Mouse (Mus musculus) hindbrain, embryonic 11.5 days (tissue): ENCODE data around the gene Htra1. TPM values are rescaled to one million over a fixed set of nuclear protein-coding genes. Genes with fewer than 3 reads are reported as not detected.
A peak's percentile ranks its signal among the peaks of the same experiment; 100 is the strongest.

Experiments
- ATAC-seq: fragments of 200-750 bp; cut with Nextera tagmentation; 2 replicates; pipeline ENCODE4 v1.8.0; 2017; ENCODE audit warnings: mild to moderate bottlenecking, moderate TSS enrichment, moderate library complexity; ENCODE audit not compliant: low FRiP score
- DNase-seq: peaks from one replicate; pipeline ENCODE4 v3.0.0-alpha.2; 2015; ENCODE audit warnings: low spot score
- H3K27ac ChIP-seq: fragments of 300-500 bp; sonication (generic); 2 replicates; pipeline ENCODE4 v1.5.1; 2014; ENCODE audit warnings: mild to moderate bottlenecking, low read depth, low read length
- H3K27me3 ChIP-seq: fragments of 300-500 bp; sonication (generic); 2 replicates; pipeline ENCODE4 v1.6.1; 2014; ENCODE audit warnings: mild to moderate bottlenecking, low read length, moderate library complexity, mixed read lengths; ENCODE audit not compliant: control insufficient read depth, insufficient read depth
- H3K36me3 ChIP-seq: fragments of 300-500 bp; sonication (generic); 2 replicates; pipeline ENCODE4 v1.6.1; 2014; ENCODE audit warnings: mild to moderate bottlenecking, low read length, moderate library complexity, mixed read lengths; ENCODE audit not compliant: control insufficient read depth, insufficient read depth
- H3K4me1 ChIP-seq: fragments of 300-500 bp; sonication (generic); replicated peaks from 2 replicates; pipeline ENCODE4 v1.6.1; 2014; ENCODE audit warnings: low read length, mixed read lengths; ENCODE audit not compliant: control insufficient read depth, insufficient read depth
- H3K4me2 ChIP-seq: fragments of 300-500 bp; sonication (generic); replicated peaks from 2 replicates; pipeline ENCODE4 v1.6.1; 2014; ENCODE audit warnings: mild to moderate bottlenecking, low read depth, low read length
- H3K4me3 ChIP-seq: fragments of 300-500 bp; sonication (generic); 2 replicates; pipeline ENCODE4 v1.5.1; 2014; ENCODE audit warnings: low read depth, low read length
- H3K9ac ChIP-seq: fragments of 300-500 bp; sonication (generic); 2 replicates; pipeline ENCODE4 v1.6.1; 2014; ENCODE audit warnings: low read depth, low read length
- H3K9me3 ChIP-seq: fragments of 300-500 bp; sonication (generic); 2 replicates; pipeline ENCODE4 v1.6.1; 2016; ENCODE audit warnings: low read length; ENCODE audit not compliant: control insufficient read depth
- WGBS: fragments of 180-500 bp; shearing (Covaris S2); extraction: QIAGEN DNeasy Blood & Tissue Kit; methylation state at CpG from one replicate; pipeline ENCODE4 v1.1.7; 2014; 5-methylcytosine and 5-hydroxymethylcytosine counted together
- polyA plus RNA-seq: library from polyadenylated mRNA; unstranded; fragments of >200 nt; fragmentation: Nextera tagmentation; extraction: Ambion mirVana; gene quantifications from 2 replicates; pipeline ENCODE4 v1.2.1, GENCODE M21; 2014

The Htra1 gene
- polyA plus RNA-seq, result 7.3 and 19.0 TPM in 2 replicates

GRCm38 (mm10) chr7:130935793-130936471 is at the start of gene Htra1:
Htra1 (plus strand) TSS chr7:130936111.
- H3K9ac ChIP-seq, result no peak within 1 kb of the TSS
- no peak within 1 kb of the TSS for H3K27ac ChIP-seq
- WGBS, result under 1% methylated on average over 70 of the region's 70 CpGs

GRCm38 (mm10) chr7:130886246-130886645 is 49.7 kb upstream of the Htra1 start:
- no peak overlapping the region for H3K4me3 ChIP-seq
- 96% methylated on average over 3 of the region's 3 CpGs for WGBS
- H3K36me3 ChIP-seq, result no peaks in the 10 kb centered on the region
- no peak overlapping the region for H3K4me2 ChIP-seq
- H3K27ac ChIP-seq, result no peak overlapping the region
- H3K9ac ChIP-seq, result no peak overlapping the region
- no peaks in the 10 kb centered on the region for H3K4me1 ChIP-seq
- ATAC-seq (no peak), DNase-seq (no peak)
- H3K27me3 ChIP-seq, result no peaks in the 10 kb centered on the region
- H3K9me3 ChIP-seq, result no peaks in the 10 kb centered on the region

More at GRCm38 (mm10) chr7:130935793-130936471, at the start of gene Htra1:
- Histone ChIP-seq H3K36me3 (no peaks in the 10 kb centered on the region), H3K9me3 (no peaks in the 10 kb centered on the region), H3K4me3 (peak within 1 kb of the TSS; percentile 42), H3K4me1 (no peaks in the 10 kb centered on the region; the same call in 1 of the 2 replicates), H3K27me3 (peaks cover 48% of the 10 kb centered on the region), H3K4me2 (peak within 1 kb of the TSS; percentile 37)
- DNase-seq, result peak; percentile 63
- ATAC-seq, result peak; percentile 69; the same call in 1 of the 2 replicates

- Histone ChIP-seq H3K9ac (no peak overlapping the region), H3K27me3 (no peaks in the 10 kb centered on the region), H3K4me3 (no peak overlapping the region), H3K9me3 (no peaks in the 10 kb centered on the region), H3K36me3 (no peaks in the 10 kb centered on the region), H3K4me1 (no peaks in the 10 kb centered on the region), H3K4me2 (no peak overlapping the region), H3K27ac (no peak overlapping the region)
- DNase-seq (no peak), ATAC-seq (no peak)
- WGBS, result 21% methylated on average over 3 of the region's 3 CpGs
Observed at GRCm38 (mm10) chr7:130887946-130888345, 48.0 kb upstream of the Htra1 start.

- Histone ChIP-seq H3K4me3 (no peak overlapping the region), H3K4me2 (no peak overlapping the region), H3K27ac (no peak overlapping the region), H3K36me3 (no peaks in the 10 kb centered on the region), H3K4me1 (no peaks in the 10 kb centered on the region), H3K9me3 (no peaks in the 10 kb centered on the region), H3K27me3 (no peaks in the 10 kb centered on the region), H3K9ac (no peak overlapping the region)
- 45% methylated on average over 2 of the region's 2 CpGs for WGBS
- no peak for ATAC-seq
- DNase-seq, result no peak
Observed at GRCm38 (mm10) chr7:130890871-130891270, 45.0 kb upstream of the Htra1 start.

- Histone ChIP-seq H3K4me3 (no peak overlapping the region), H3K4me2 (no peak overlapping the region), H3K27ac (no peak overlapping the region), H3K27me3 (no peaks in the 10 kb centered on the region), H3K9ac (no peak overlapping the region), H3K36me3 (no peaks in the 10 kb centered on the region), H3K4me1 (no peaks in the 10 kb centered on the region), H3K9me3 (no peaks in the 10 kb centered on the region)
- no peak for ATAC-seq
- 88% methylated on average over 6 of the region's 6 CpGs for WGBS
- DNase-seq, result no peak
Observed at GRCm38 (mm10) chr7:130892973-130893372, 42.9 kb upstream of the Htra1 start.

GRCm38 (mm10) chr7:130894931-130895617 is 40.8 kb upstream of the Htra1 start:
- WGBS, result 74% methylated on average over 9 of the region's 9 CpGs
- Histone ChIP-seq H3K9me3 (no peaks in the 10 kb centered on the region), H3K4me3 (no peak overlapping the region), H3K9ac (no peak overlapping the region), H3K36me3 (no peaks in the 10 kb centered on the region), H3K27me3 (no peaks in the 10 kb centered on the region), H3K27ac (no peak overlapping the region), H3K4me1 (no peaks in the 10 kb centered on the region), H3K4me2 (no peak overlapping the region)
- ATAC-seq, result no peak
- no peak for DNase-seq

GRCm38 (mm10) chr7:130895618-130895945 is 40.3 kb upstream of the Htra1 start:
- Histone ChIP-seq H3K4me2 (no peak overlapping the region), H3K4me1 (no peaks in the 10 kb centered on the region), H3K36me3 (no peaks in the 10 kb centered on the region), H3K4me3 (no peak overlapping the region), H3K9me3 (no peaks in the 10 kb centered on the region), H3K9ac (no peak overlapping the region), H3K27me3 (no peaks in the 10 kb centered on the region), H3K27ac (no peak overlapping the region)
- ATAC-seq (no peak), DNase-seq (no peak)
- 82% methylated on average over 2 of the region's 2 CpGs for WGBS

GRCm38 (mm10) chr7:130896064-130896463 is 39.8 kb upstream of the Htra1 start:
- H3K27ac ChIP-seq, result no peak overlapping the region
- DNase-seq, result no peak
- no peak overlapping the region for H3K9ac ChIP-seq
- no peak for ATAC-seq
- H3K4me2 ChIP-seq, result no peak overlapping the region
- H3K27me3 ChIP-seq, result no peaks in the 10 kb centered on the region
- WGBS, result 86% methylated on average over 3 of the region's 3 CpGs
- no peaks in the 10 kb centered on the region for H3K9me3 ChIP-seq
- H3K4me3 ChIP-seq, result no peak overlapping the region
- H3K36me3 ChIP-seq, result no peaks in the 10 kb centered on the region
- H3K4me1 ChIP-seq, result no peaks in the 10 kb centered on the region

- Histone ChIP-seq H3K36me3 (no peaks in the 10 kb centered on the region), H3K4me1 (no peaks in the 10 kb centered on the region), H3K9ac (no peak overlapping the region), H3K4me2 (no peak overlapping the region), H3K27ac (no peak overlapping the region), H3K27me3 (no peaks in the 10 kb centered on the region), H3K4me3 (no peak overlapping the region), H3K9me3 (no peaks in the 10 kb centered on the region)
- no peak for DNase-seq
- no peak for ATAC-seq
- 91% methylated on average over 10 of the region's 10 CpGs for WGBS
Observed at GRCm38 (mm10) chr7:130897201-130897600, 38.7 kb upstream of the Htra1 start.
